Mouse (Mus musculus) spleen, adult 2 months (tissue): ENCODE data around the gene Hist1h3d.

Experiments used
- CTCF ChIP-seq: fragments of 200-500 bp; IDR thresholded peaks from 2 replicates; pipeline ENCODE4 v1.5.1; 2011; ENCODE audit warnings: mild to moderate bottlenecking, inconsistent platforms; ENCODE audit not compliant: insufficient read depth, insufficient read length, insufficient replicate concordance; ENCODE audit errors: extremely low read depth
- POLR2A ChIP-seq: fragments of 200-500 bp; IDR thresholded peaks from 2 replicates; pipeline ENCODE4 v1.6.1; 2011; ENCODE audit warnings: low read depth, low read length, inconsistent platforms

GRCm38 (mm10) chr13:23593051-23593770, 17.6 kb downstream of the Hist1h3d start:
- TF ChIP-seq CTCF (no peak), POLR2A (no peak)
